In the genomic region with DNA sequence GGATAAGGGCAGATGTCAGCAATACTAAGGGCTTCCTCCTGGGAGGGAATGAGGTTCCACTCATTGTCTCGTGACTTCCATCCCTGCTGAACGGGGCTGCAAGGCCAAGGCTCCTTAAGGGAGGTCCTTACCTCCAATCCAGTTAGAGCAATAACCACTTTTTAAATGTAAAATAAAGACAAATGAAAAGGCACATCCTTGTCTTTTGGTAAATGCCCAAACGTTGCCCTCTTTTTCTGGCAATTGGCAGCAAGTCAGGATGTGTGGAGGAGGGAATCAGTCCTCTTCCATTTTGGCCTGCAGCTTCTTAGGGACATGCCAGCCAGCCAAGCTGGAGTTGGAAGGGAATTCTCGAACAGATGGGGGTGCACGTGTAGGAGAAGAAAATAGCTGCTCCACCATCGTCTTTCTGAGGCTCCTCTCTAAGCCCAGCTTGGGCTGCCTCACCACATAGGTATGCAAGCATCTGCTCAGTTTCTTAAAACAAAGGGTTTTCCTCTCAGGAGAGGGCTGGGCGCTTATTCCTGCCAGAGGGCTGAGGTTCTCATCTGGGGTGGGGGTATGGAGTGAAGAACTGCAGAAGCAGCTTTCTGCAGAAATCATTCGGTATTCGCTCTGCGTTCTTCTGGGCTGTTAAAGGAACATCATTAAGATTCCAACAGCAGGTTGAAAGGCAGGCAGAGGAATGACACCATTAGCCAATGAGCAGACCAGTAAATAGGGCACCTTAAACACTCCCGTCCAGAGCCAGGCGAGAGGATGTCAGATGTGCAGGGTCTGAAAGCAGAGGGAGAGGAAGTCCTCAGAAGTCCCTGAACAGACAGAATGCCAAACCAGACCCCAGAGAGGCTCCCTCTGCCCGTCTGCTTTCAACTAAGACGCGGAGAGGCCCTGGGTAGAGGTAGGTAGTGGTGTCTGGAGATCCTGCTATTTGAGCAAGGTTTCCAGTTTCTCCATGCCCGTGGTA, we compare ENCODE assay signal across 8 mouse cellular contexts. TPM values are rescaled to one million over a fixed set of nuclear protein-coding genes. Genes with fewer than 3 reads are reported as not detected.
DNase-seq lines count a peak whose midpoint lies in the region; ATAC-seq lines count a peak whose summit lies in the region.

No protein-coding gene starts in this region.

- WGBS in hindbrain, embryonic 12.5 days, result 62% methylated on average over 16 of the region's 16 CpGs
- WGBS in hindbrain, embryonic 11.5 days, result 71% methylated on average over 16 of the region's 16 CpGs
- WGBS in forebrain, embryonic 16.5 days, result 29% methylated on average over 16 of the region's 16 CpGs
- 48% methylated on average over 16 of the region's 16 CpGs for WGBS in stomach, embryonic 14.5 days

- H3K9me3 ChIP-seq in hindbrain, embryonic 12.5 days (replicated peaks), result no peaks in the 10 kb centered on the region
- no peaks in the 10 kb centered on the region for H3K9me3 ChIP-seq in hindbrain, embryonic 11.5 days (ENCODE audit: control insufficient read depth, low read length)
- H3K9me3 ChIP-seq in forebrain, embryonic 16.5 days (ENCODE audit: control insufficient read depth, low read length), result no peaks in the 10 kb centered on the region
- H3K9me3 ChIP-seq in stomach, embryonic 14.5 days (ENCODE audit: control insufficient read depth, low read depth, low read length), result no peaks in the 10 kb centered on the region

- DNase-seq in hindbrain, embryonic 11.5 days (ENCODE audit: low spot score), result no peak
- DNase-seq in left cerebral cortex, postnatal 14 days (ENCODE audit: low spot score in 2 of 2), result peak; percentile 86 to 90
- DNase-seq in embryo, embryonic 10 days (ENCODE audit: low spot score), result no peak
- DNase-seq in ovary, postnatal 14 days (ENCODE audit: low spot score), result no peak
- no peak for DNase-seq in thymus, postnatal 36 days

- intact Hi-C loops in left cerebral cortex, postnatal 14 days (cut with DNase I), result no loop called here

- no peak overlapping the region for H3K4me2 ChIP-seq in hindbrain, embryonic 12.5 days (replicated peaks)
- H3K4me2 ChIP-seq in hindbrain, embryonic 11.5 days (replicated peaks; ENCODE audit: low read depth, low read length), result no peak overlapping the region
- no peak overlapping the region for H3K4me2 ChIP-seq in forebrain, embryonic 16.5 days (ENCODE audit: low read length)
- H3K4me2 ChIP-seq in stomach, embryonic 14.5 days (replicated peaks; ENCODE audit: low read depth, low read length), result no peak overlapping the region

- no peak overlapping the region for H3K4me3 ChIP-seq in hindbrain, embryonic 12.5 days
- no peak overlapping the region for H3K4me3 ChIP-seq in hindbrain, embryonic 11.5 days (ENCODE audit: low read depth, low read length)
- no peak overlapping the region for H3K4me3 ChIP-seq in forebrain, embryonic 16.5 days (replicated peaks; ENCODE audit: low read length)
- no peak overlapping the region for H3K4me3 ChIP-seq in stomach, embryonic 14.5 days (ENCODE audit: low read depth, low read length)

- H3K27ac ChIP-seq in hindbrain, embryonic 12.5 days, result peak overlapping the region; percentile 23; the same call in 1 of the 2 replicates
- no peak overlapping the region for H3K27ac ChIP-seq in hindbrain, embryonic 11.5 days (ENCODE audit: low read depth, low read length)
- peak overlapping the region; percentile 72 for H3K27ac ChIP-seq in forebrain, embryonic 16.5 days (ENCODE audit: low read length)
- H3K27ac ChIP-seq in stomach, embryonic 14.5 days (ENCODE audit: low read length), result peak overlapping the region; percentile 61

- H3K27me3 ChIP-seq in hindbrain, embryonic 12.5 days, result 0 out of 2 replicates have a peak, but pooled peaks cover under 1% of the 10 kb centered on the region
- H3K27me3 ChIP-seq in hindbrain, embryonic 11.5 days (ENCODE audit: control insufficient read depth, insufficient read depth, low read length), result no peaks in the 10 kb centered on the region
- no peaks in the 10 kb centered on the region for H3K27me3 ChIP-seq in forebrain, embryonic 16.5 days (replicated peaks; ENCODE audit: control insufficient read depth, insufficient read depth, low read length)
- H3K27me3 ChIP-seq in stomach, embryonic 14.5 days (ENCODE audit: control insufficient read depth, insufficient read depth, low read length), result no peaks in the 10 kb centered on the region

- no peak for ATAC-seq in hindbrain, embryonic 12.5 days (ENCODE audit: low FRiP score)
- ATAC-seq in hindbrain, embryonic 11.5 days (ENCODE audit: low FRiP score), result no peak
- ATAC-seq in forebrain, embryonic 16.5 days, result peak; percentile 82
- peak; percentile 73; the same call in 1 of the 2 replicates for ATAC-seq in stomach, embryonic 14.5 days (ENCODE audit: insufficient number of reproducible peaks, insufficient read depth, low FRiP score, low read depth)

- H3K36me3 ChIP-seq in hindbrain, embryonic 12.5 days, result 0 out of 2 replicates have a peak, but pooled peaks cover 5% of the 10 kb centered on the region
- H3K36me3 ChIP-seq in hindbrain, embryonic 11.5 days (ENCODE audit: control insufficient read depth, insufficient read depth, low read length), result no peaks in the 10 kb centered on the region
- no peaks in the 10 kb centered on the region for H3K36me3 ChIP-seq in forebrain, embryonic 16.5 days (ENCODE audit: control insufficient read depth, insufficient read depth)
- H3K36me3 ChIP-seq in stomach, embryonic 14.5 days (ENCODE audit: control insufficient read depth, insufficient read depth, low read length), result peaks cover 3% of the 10 kb centered on the region; the same call in 1 of the 2 replicates

- peaks cover 17% of the 10 kb centered on the region for H3K4me1 ChIP-seq in hindbrain, embryonic 12.5 days
- no peaks in the 10 kb centered on the region; the same call in 1 of the 2 replicates for H3K4me1 ChIP-seq in hindbrain, embryonic 11.5 days (replicated peaks; ENCODE audit: control insufficient read depth, insufficient read depth, low read length)
- peaks cover 35% of the 10 kb centered on the region for H3K4me1 ChIP-seq in forebrain, embryonic 16.5 days (replicated peaks; ENCODE audit: control insufficient read depth, insufficient read depth, low read length)
- 0 out of 2 replicates have a peak, but pooled peaks cover 12% of the 10 kb centered on the region for H3K4me1 ChIP-seq in stomach, embryonic 14.5 days (ENCODE audit: control insufficient read depth, insufficient read depth, low read length)

- no peak overlapping the region for H3K9ac ChIP-seq in hindbrain, embryonic 12.5 days
- H3K9ac ChIP-seq in hindbrain, embryonic 11.5 days (ENCODE audit: low read depth, low read length), result no peak overlapping the region
- H3K9ac ChIP-seq in forebrain, embryonic 16.5 days (replicated peaks; ENCODE audit: low read depth, low read length), result no peak overlapping the region
- no peak overlapping the region for H3K9ac ChIP-seq in stomach, embryonic 14.5 days (replicated peaks; ENCODE audit: low read depth, low read length)

RNA-seq across cellular contexts. Expression of gene Fndc5, which starts 7.9 kb away (rescaled TPM):
- 3.9 and 6.2 TPM in 2 replicates for polyA plus RNA-seq in hindbrain, embryonic 12.5 days (2016; fragmentation: Nextera tagmentation; extraction: Ambion mirVana)
- 2.5 and 3.2 TPM in 2 replicates for polyA plus RNA-seq in hindbrain, embryonic 11.5 days (2014; fragmentation: Nextera tagmentation; extraction: Ambion mirVana)
- 2.5 and 2.8 TPM in 2 replicates for polyA plus RNA-seq in forebrain, embryonic 16.5 days (2015; fragmentation: Nextera tagmentation; extraction: Ambion mirVana)
- total RNA-seq in left cerebral cortex, postnatal 14 days (2021), result 10 to 100 TPM; 57.5 to 59.2 TPM
- 1.4 TPM in 2 replicates for polyA plus RNA-seq in stomach, embryonic 14.5 days (2014; fragmentation: Nextera tagmentation; extraction: Ambion mirVana)

RNA-seq across cellular contexts. Expression of gene Hpca, which starts 22.8 kb away (rescaled TPM):
- 8.8 and 12.1 TPM in 2 replicates for polyA plus RNA-seq in hindbrain, embryonic 12.5 days (2016; fragmentation: Nextera tagmentation; extraction: Ambion mirVana)
- polyA plus RNA-seq in hindbrain, embryonic 11.5 days (2014; fragmentation: Nextera tagmentation; extraction: Ambion mirVana), result 2.3 and 2.6 TPM in 2 replicates
- polyA plus RNA-seq in forebrain, embryonic 16.5 days (2015; fragmentation: Nextera tagmentation; extraction: Ambion mirVana), result 57.9 and 63.4 TPM in 2 replicates
- 100 to 1,000 TPM; 562 to 615 TPM for total RNA-seq in left cerebral cortex, postnatal 14 days (2021)
- polyA plus RNA-seq in stomach, embryonic 14.5 days (2014; fragmentation: Nextera tagmentation; extraction: Ambion mirVana), result 1.1 and 2.0 TPM in 2 replicates

RNA-seq across cellular contexts. Expression of gene Tmem54, which starts 39.3 kb away (rescaled TPM):
- 1.1 and 1.7 TPM in 2 replicates for polyA plus RNA-seq in hindbrain, embryonic 12.5 days (2016; fragmentation: Nextera tagmentation; extraction: Ambion mirVana)
- 0.96 and 1.4 TPM in 2 replicates for polyA plus RNA-seq in hindbrain, embryonic 11.5 days (2014; fragmentation: Nextera tagmentation; extraction: Ambion mirVana)
- polyA plus RNA-seq in forebrain, embryonic 16.5 days (2015; fragmentation: Nextera tagmentation; extraction: Ambion mirVana), result not detected in 2 replicates
- not detected for total RNA-seq in left cerebral cortex, postnatal 14 days (2021)
- 20.9 and 22.6 TPM in 2 replicates for polyA plus RNA-seq in stomach, embryonic 14.5 days (2014; fragmentation: Nextera tagmentation; extraction: Ambion mirVana)

RNA-seq across cellular contexts. Expression of gene S100pbp, which starts 44.8 kb away (rescaled TPM):
- polyA plus RNA-seq in hindbrain, embryonic 12.5 days (2016; fragmentation: Nextera tagmentation; extraction: Ambion mirVana), result 23.2 and 26.7 TPM in 2 replicates
- 19.9 and 20.7 TPM in 2 replicates for polyA plus RNA-seq in hindbrain, embryonic 11.5 days (2014; fragmentation: Nextera tagmentation; extraction: Ambion mirVana)
- 16.9 and 17.2 TPM in 2 replicates for polyA plus RNA-seq in forebrain, embryonic 16.5 days (2015; fragmentation: Nextera tagmentation; extraction: Ambion mirVana)
- 10 to 100 TPM; 35.3 to 35.5 TPM for total RNA-seq in left cerebral cortex, postnatal 14 days (2021)
- polyA plus RNA-seq in stomach, embryonic 14.5 days (2014; fragmentation: Nextera tagmentation; extraction: Ambion mirVana), result 18.2 and 20.3 TPM in 2 replicates

RNA-seq across cellular contexts. Expression of gene Yars, which starts 44.9 kb away (rescaled TPM):
- polyA plus RNA-seq in hindbrain, embryonic 12.5 days (2016; fragmentation: Nextera tagmentation; extraction: Ambion mirVana), result 98.1 and 104 TPM in 2 replicates
- 102 and 109 TPM in 2 replicates for polyA plus RNA-seq in hindbrain, embryonic 11.5 days (2014; fragmentation: Nextera tagmentation; extraction: Ambion mirVana)
- polyA plus RNA-seq in forebrain, embryonic 16.5 days (2015; fragmentation: Nextera tagmentation; extraction: Ambion mirVana), result 116 and 122 TPM in 2 replicates
- 100 to 1,000 TPM; 103 to 110 TPM for total RNA-seq in left cerebral cortex, postnatal 14 days (2021)
- polyA plus RNA-seq in stomach, embryonic 14.5 days (2014; fragmentation: Nextera tagmentation; extraction: Ambion mirVana), result 81.6 and 84.6 TPM in 2 replicates

Comparison
In these comparisons a context has a peak if more than half of its experiments do, and no peak if none do; other contexts are left out.
1. ATAC-seq: peak in forebrain, embryonic 16.5 days (single experiment) and stomach, embryonic 14.5 days (single experiment); none in hindbrain, embryonic 12.5 days (single experiment) and hindbrain, embryonic 11.5 days (single experiment).
2. DNase-seq: peak in left cerebral cortex, postnatal 14 days (2 of 2); none in hindbrain, embryonic 11.5 days (single experiment), embryo, embryonic 10 days (single experiment), ovary, postnatal 14 days (single experiment) and thymus, postnatal 36 days (0 of 2).